Mouse (Mus musculus): Measurements from ENCODE around the gene Nr5a2.

GRCm38 (mm10) chr1:136946806-136947393 lies 13.3 kb downstream of the Nr5a2 start:
- TF ChIP-seq CTCF (IDR thresholded peaks at IDR 0.05; ENCODE audit: low read depth) (no peak), EP300 (IDR thresholded peaks at IDR 0.05; ENCODE audit: low read depth) (no peak)

All from liver, postnatal 0 days (tissue).